Mouse (Mus musculus) bone marrow, adult 2 months (tissue): ENCODE measurements around the gene Dpf1. TPM values are rescaled to one million over a fixed set of nuclear protein-coding genes. Genes with fewer than 3 reads are reported as not detected.

Experiments
- H3K27ac ChIP-seq: fragments of 200-500 bp; 2 replicates; pipeline ENCODE4 v1.5.1; 2012; ENCODE audit warnings: low read depth, mild to moderate bottlenecking, control low read depth, inconsistent platforms, low read length; ENCODE audit not compliant: control insufficient read depth, poor library complexity, insufficient read depth
- H3K4me1 ChIP-seq: fragments of 200-500 bp; 2 replicates; pipeline ENCODE4 v1.6.1; 2011; ENCODE audit warnings: low read length; ENCODE audit not compliant: control insufficient read depth, insufficient read depth
- H3K4me3 ChIP-seq: fragments of 200-500 bp; replicated peaks from 2 replicates; pipeline ENCODE3; 2011; ENCODE audit warnings: mild to moderate bottlenecking, low read depth, low read length, control low read depth; ENCODE audit not compliant: control insufficient read depth
- CTCF ChIP-seq: fragments of 200-500 bp; IDR thresholded peaks from 2 replicates; pipeline ENCODE4 v1.5.1; 2011; ENCODE audit warnings: low read length, control low read depth; ENCODE audit not compliant: control insufficient read depth, insufficient read depth
- POLR2A ChIP-seq: fragments of 200-500 bp; IDR thresholded peaks from 2 replicates; pipeline ENCODE4 v1.6.1; 2011; ENCODE audit warnings: low read depth, mild to moderate bottlenecking, control low read depth, low read length, borderline replicate concordance; ENCODE audit not compliant: control insufficient read depth
- WGBS: fragments of 180-500 bp; shearing (Covaris S2); methylation state at CpG from one replicate; pipeline ENCODE4 v1.1.7; 2018; 5-methylcytosine and 5-hydroxymethylcytosine counted together
- polyA plus RNA-seq: library from polyadenylated mRNA; stranded (reverse); fragments of >200 nt; gene quantifications from 2 replicates; pipeline ENCODE4 v1.2.4, GENCODE M21; 2011; ENCODE audit warnings: low replicate concordance; ENCODE audit not compliant: missing spikeins, insufficient read depth, insufficient read length

The Dpf1 gene
- polyA plus RNA-seq = 0.56 and 1.5 TPM in 2 replicates

DNA sequence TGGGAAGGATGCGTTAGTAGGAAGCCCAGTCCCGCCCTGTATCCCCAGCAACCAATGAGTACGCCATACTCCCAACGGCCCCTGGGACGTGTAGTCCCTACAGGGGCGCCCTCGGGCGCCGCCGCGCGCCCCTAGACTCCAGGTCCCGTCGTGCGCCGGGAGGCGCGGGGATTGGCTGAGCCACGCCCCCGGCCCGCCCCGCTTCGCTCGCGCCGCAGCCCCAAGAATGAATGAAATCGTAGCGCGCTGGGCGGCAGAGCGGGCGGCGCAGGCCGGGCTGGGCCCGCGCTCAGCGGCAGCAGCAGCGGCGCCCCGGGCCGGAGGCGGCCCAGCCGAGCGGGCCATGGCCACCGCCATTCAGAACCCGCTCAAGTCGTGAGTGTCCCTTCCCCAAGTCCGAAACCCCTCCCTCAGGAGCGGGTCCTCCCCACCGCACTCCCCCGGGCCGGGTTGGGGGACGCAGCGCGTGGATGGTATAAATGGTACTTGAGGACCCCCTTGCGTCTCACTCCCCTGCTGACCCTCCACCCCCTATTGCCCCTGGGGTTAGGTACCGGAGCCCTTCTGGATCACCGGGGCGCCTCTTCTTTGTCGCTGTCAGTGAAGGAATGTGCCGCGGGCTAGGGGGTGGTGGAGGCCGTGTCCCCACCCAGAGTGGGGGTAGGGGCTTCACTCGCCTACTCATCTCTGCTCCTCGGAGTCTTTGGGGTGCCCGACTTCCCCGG, at the start of gene Dpf1:
TSS of gene Dpf1 (plus strand) at position 214 of the 725 bp plus-strand sequence.
- Histone ChIP-seq H3K4me1 (no peaks in the 10 kb centered on the region; the same call in 1 of the 2 replicates), H3K4me3 (no peak within 1 kb of the TSS), H3K27ac (no peak within 1 kb of the TSS)
- TF ChIP-seq CTCF = no peak
- no peak for TF ChIP-seq POLR2A
- 1% methylated on average over 67 of the region's 67 CpGs for WGBS

DNA sequence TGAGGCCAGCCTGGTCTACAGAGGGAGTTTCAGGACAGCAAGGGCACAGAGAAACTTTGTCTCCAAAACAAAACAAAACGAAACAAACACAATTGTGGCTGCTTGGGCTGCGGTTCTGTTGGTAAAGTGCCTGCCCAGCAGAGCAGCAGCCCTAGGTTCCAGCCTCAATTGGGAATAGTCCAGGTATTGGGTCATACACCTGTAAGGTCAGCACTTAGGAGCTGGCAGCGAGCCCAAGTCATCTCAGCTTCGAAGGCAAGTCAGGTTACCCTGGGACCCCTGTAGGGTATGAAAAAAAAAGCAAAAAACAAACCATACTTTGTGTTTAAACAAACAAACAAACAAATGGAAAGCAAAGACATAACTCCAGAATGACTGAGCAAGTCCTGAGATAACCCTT, 47.9 kb upstream of the Dpf1 start:
- Histone ChIP-seq H3K27ac (no peak overlapping the region), H3K4me1 (no peaks in the 10 kb centered on the region), H3K4me3 (no peak overlapping the region)
- TF ChIP-seq CTCF (no peak), POLR2A (no peak)
- WGBS = 83% methylated on average over 4 of the region's 4 CpGs

DNA sequence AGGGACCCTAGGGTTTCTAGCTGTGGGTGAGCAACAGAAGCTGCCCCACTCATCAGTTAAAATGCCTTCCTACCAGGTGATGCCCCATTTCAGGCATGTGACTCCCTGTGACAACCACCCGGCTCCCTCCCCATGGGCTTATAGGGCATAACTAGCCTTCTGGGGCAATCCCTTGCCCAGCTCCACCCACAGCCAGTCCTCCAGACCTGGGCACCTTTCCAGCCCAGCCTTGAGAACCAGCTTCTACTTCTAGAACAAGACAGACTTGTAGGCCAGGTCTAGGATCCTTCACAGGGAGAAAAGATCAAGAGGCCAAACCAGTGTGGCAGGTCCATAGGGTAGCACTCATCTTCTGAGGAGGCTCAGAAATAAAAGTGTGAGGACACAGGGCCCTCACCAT, 46.4 kb upstream of the Dpf1 start:
- WGBS = 79% methylated on average over 1 of the region's 1 CpGs
- no peak overlapping the region for H3K4me3 ChIP-seq
- no peak overlapping the region for H3K27ac ChIP-seq
- TF ChIP-seq CTCF (no peak), POLR2A (no peak)
- H3K4me1 ChIP-seq = no peaks in the 10 kb centered on the region

DNA sequence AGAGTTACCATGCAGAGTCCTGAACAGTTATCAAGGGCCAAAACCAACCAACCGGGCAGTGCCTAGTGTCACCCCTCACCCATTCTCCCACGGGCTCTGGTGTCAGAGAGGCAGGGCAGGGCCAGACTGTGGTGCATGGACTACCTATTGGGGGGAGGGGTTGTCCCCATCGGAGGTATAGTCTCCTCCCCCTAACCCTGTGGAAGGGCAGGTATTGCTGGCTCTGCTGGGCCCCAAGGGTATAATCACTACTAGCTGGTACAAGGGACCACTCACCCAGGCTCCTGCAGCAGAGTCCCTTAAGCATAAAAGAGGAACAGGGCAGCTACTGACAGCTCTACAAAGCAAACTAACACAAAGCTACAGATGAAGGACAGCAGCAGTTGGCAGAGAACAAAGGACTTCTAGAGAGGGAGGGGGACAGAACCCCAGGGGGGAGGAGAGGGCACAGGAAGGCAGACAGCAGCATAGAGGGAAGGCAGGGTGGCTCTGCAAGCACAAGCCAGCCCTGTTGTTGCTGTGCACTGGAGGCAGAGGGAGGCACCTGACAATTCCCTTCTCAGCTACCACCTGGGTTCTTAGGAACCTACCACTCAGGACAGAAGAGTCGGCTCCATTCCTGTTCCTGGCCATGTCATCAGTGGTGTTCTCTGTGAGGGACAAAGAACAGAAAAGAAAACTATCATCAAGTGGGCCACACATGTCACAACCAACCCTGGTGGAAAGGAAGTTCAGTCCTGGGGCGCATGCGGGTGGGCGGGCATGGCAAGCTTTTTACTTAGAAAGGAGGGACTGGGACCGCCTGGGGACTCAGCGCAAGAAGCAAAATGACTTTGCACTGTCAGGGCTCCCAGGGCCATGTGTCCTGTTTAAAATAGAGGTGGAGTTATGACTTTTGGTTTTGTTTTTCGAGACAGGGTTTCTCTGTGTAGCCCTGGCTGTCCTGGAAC, 43.7 kb upstream of the Dpf1 start:
- H3K4me1 ChIP-seq = no peaks in the 10 kb centered on the region
- WGBS = 78% methylated on average over 10 of the region's 10 CpGs
- TF ChIP-seq CTCF = no peak
- TF ChIP-seq POLR2A = no peak
- no peak overlapping the region for H3K27ac ChIP-seq
- no peak overlapping the region for H3K4me3 ChIP-seq

DNA sequence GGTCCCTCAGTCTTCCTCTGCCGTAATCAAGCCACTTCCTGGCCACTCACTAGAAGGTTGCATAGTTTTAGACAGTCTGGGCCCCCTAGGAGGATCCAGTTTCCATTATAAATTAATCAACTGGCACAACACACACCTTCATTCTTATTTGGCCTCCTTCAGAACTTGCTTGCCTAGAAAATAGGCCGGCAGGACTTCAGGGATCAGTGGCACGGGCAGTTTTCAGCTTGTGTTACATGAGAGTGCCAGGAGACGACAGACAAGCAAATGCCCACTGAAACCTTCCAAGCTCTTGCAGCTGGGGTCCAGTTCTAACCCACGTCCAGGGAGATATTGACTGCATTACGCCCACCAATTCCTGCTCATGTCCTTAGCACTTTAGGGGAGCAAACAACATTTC, 41.6 kb upstream of the Dpf1 start:
- H3K4me1 ChIP-seq = no peaks in the 10 kb centered on the region
- 80% methylated on average over 6 of the region's 6 CpGs for WGBS
- no peak overlapping the region for H3K27ac ChIP-seq
- no peak for TF ChIP-seq POLR2A
- no peak for TF ChIP-seq CTCF
- no peak overlapping the region for H3K4me3 ChIP-seq

DNA sequence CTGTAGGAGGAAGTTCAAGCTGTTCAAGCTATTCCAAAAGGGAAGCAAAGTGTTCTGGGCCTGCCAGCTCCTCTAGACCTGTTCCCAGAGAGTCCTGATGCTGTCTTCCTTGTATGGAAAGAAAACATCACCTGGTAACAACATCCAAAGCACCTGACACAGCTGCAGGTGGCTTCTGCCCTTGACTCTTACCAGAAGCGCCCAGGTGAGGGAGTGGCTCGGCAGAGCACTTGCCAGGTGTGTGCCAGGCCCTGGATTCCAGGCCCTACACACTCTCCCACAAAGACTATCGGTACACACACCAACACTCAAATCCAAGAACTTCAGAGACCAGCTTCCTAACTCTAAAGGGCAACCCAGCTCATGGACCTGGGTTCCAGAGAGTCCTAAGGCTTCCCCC, 39.9 kb upstream of the Dpf1 start:
- TF ChIP-seq POLR2A (no peak), CTCF (no peak)
- Histone ChIP-seq H3K4me3 (no peak overlapping the region), H3K27ac (no peak overlapping the region), H3K4me1 (no peaks in the 10 kb centered on the region)
- 82% methylated on average over 3 of the region's 3 CpGs for whole genome bisulfite sequencing

DNA sequence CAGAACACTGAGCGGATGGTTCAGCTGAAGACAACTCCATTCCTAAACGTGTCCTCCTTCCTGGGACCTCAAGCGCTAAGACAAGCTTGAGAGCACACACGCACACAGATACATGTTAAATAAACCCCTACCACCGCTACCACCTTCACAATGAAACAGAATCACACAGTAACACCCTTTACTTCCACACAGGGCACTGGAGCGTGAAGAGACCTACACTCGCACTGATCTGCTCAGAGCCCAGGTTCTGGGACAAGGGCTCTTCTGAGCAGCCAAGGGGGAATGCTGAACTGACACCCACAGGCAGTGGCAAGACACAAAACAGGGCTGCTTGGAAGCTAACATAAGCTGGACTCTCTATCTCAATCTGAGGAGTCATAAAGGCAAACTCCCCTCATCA, 38.1 kb upstream of the Dpf1 start:
- Histone ChIP-seq H3K4me1 (peaks cover 1% of the 10 kb centered on the region; the same call in 1 of the 2 replicates), H3K4me3 (no peak overlapping the region), H3K27ac (no peak overlapping the region)
- TF ChIP-seq POLR2A (no peak), CTCF (no peak)
- 87% methylated on average over 7 of the region's 7 CpGs for WGBS

DNA sequence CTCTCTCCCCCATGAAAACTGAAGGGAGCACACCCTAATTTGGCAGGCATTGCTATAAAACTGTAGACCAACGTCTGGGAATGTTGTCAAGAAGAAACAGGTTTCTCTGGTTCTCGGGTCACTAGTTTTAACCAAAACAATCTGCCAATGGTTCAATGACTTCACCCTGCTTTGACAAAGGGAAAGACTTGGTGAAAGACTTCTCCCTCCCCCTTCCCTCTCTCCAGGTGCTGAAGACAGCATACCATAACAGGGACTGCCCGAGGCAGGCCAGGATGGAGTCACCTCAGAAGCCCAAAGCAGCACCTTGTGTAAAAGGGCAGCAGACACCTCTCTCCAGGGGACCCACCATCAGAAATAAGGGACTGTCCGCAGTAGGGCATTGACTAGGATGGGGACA, 36.8 kb upstream of the Dpf1 start:
- peaks cover 1% of the 10 kb centered on the region; the same call in 1 of the 2 replicates for H3K4me1 ChIP-seq
- H3K27ac ChIP-seq = no peak overlapping the region
- 79% methylated on average over 4 of the region's 4 CpGs for WGBS
- H3K4me3 ChIP-seq = no peak overlapping the region
- TF ChIP-seq CTCF (no peak), POLR2A (no peak)
